Mouse (Mus musculus) lung, postnatal 0 days (tissue): Measurements from ENCODE around the gene Myo1g.

Source experiments
- CTCF ChIP-seq: IDR thresholded peaks from 2 replicates; pipeline ENCODE4 v1.5.1; 2016; ENCODE audit warnings: antibody characterized with exemption, mild to moderate bottlenecking
- EP300 ChIP-seq: IDR thresholded peaks from 2 replicates; pipeline ENCODE4 v1.6.1; 2016; ENCODE audit warnings: antibody characterized with exemption, mild to moderate bottlenecking, control low read depth

DNA sequence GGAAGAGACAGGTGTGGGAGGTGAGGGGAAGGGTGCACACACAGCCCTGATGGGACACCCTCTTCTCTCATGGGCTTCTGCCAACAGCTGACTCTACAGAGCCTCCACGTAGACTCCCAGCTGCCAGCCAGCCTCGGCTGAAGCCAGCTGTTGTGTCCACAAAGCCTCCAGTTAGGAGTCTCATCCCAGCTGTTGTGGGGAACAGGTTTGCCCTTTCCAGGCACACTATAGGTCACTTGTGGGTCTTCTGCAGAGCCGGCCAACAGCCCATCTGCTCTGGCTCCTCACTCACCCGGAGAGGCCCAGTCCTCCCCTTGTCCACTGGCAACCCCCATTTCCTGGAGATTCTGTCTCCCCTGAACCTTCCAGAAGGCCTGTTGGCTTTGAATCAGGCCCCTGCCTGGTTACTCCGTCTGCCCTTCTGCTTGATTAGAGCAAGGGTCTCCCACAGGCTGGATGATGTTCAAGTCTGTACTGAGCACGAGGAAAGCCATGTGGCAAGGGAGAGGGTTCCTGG is 39.0 kb downstream of the Myo1g start:
- TF ChIP-seq CTCF (no peak), EP300 (no peak)
